Mouse (Mus musculus): ENCODE results near the gene Serpinb3d. TPM values are rescaled to one million over a fixed set of nuclear protein-coding genes. Genes with fewer than 3 reads are reported as not detected.
"Not testable (repeated sequence)": the region's sequence is repeated elsewhere in the genome, so short reads cannot be mapped to it uniquely, and the experiment has no call there.

The Serpinb3d gene
- polyA plus RNA-seq (2014; fragmentation: Nextera tagmentation; extraction: Ambion mirVana), result not detected in 2 replicates

DNA sequence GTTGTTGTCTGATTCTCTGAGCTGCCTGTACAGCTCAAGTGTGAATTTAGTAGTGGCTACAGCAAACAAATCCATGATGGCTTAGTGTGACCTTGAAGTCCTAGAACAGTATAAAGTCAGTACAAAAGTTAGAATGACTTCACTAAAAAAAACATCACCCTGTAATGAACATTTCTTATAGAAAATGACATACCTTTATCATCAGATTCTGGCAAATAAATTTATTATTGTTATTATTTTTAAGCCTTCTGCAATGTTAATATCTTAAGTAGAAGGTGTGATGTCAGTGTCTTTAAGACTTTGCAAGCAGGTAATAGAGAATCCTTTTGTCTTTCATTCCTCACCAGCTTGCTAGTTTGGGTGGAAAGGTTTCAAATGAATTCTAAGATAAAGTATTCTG lies at the start of gene Serpinb3d:
Gene Serpinb3d (minus strand): TSS at position 101 of the 400 bp plus-strand sequence.
- H3K9me3 ChIP-seq (ENCODE audit: control insufficient read depth, low read length), result no peaks in the 10 kb centered on the region
- H3K9ac ChIP-seq (replicated peaks; ENCODE audit: low read length), result no peak within 1 kb of the TSS
- H3K4me3 ChIP-seq (replicated peaks; ENCODE audit: low read depth, low read length), result no peak within 1 kb of the TSS
- no peak for ATAC-seq (ENCODE audit: low FRiP score, low TSS enrichment)
- no peaks in the 10 kb centered on the region for H3K27me3 ChIP-seq (ENCODE audit: control insufficient read depth, insufficient read depth, low read length)
- no peak within 1 kb of the TSS for H3K4me2 ChIP-seq (ENCODE audit: low read length)
- no peaks in the 10 kb centered on the region for H3K4me1 ChIP-seq (ENCODE audit: control insufficient read depth, insufficient read depth, low read length)
- no peaks in the 10 kb centered on the region for H3K36me3 ChIP-seq (ENCODE audit: control insufficient read depth, insufficient read depth, low read length)
- H3K27ac ChIP-seq (replicated peaks; ENCODE audit: low read depth, low read length), result no peak within 1 kb of the TSS
- DNase-seq, result no peak

DNA sequence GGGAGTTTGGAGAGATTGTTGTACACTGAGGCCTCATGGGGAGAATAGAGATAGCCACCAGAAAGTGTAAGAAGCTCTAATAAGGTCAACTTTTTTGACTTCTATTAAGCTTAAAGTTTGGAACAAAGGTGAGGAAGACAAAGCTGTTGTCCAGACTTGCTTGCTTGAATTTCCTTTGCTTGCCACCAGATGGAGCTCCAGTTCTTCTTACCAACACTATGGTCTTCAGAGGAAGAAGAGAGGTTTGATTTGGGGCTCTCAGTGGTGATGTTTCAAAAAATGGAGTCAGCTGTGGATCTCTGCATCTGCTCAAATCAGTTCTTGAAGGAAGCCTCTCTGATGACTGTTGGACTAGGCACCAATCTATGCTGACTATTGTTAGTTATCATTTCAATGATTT lies 44.1 kb upstream of the Serpinb3d start:
- not testable (repeated sequence) for DNase-seq; ATAC-seq (ENCODE audit: low FRiP score, low TSS enrichment); H3K9ac ChIP-seq (replicated peaks; ENCODE audit: low read length); H3K4me3 ChIP-seq (replicated peaks; ENCODE audit: low read depth, low read length); H3K27ac ChIP-seq (replicated peaks; ENCODE audit: low read depth, low read length); H3K36me3 ChIP-seq (ENCODE audit: control insufficient read depth, insufficient read depth, low read length); H3K4me2 ChIP-seq (ENCODE audit: low read length); H3K27me3 ChIP-seq (ENCODE audit: control insufficient read depth, insufficient read depth, low read length); H3K9me3 ChIP-seq (ENCODE audit: control insufficient read depth, low read length); H3K4me1 ChIP-seq (ENCODE audit: control insufficient read depth, insufficient read depth, low read length)

DNA sequence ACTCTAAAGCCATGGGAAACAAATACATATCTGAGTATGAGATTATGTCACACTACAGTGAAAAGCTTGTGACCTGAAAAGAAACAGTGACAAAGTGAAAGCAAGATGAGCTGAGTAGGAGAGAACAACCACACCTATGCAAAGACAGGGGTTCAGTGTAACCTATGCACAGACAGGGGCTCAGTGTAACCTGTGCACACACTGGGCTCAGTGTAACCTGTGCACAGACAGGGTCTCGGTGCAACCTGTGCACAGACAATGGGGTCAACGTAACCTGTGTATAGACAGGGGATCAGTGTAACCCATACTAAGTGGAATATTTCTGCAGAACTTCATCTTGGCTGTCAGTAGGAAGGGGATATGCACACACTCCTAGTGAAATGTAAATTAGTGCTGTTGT lies 15.1 kb upstream of the Serpinb3d start:
- Histone ChIP-seq H3K4me3 (replicated peaks; ENCODE audit: low read depth, low read length) (no peak overlapping the region), H3K9ac (replicated peaks; ENCODE audit: low read length) (no peak overlapping the region), H3K4me2 (ENCODE audit: low read length) (no peak overlapping the region), H3K27ac (replicated peaks; ENCODE audit: low read depth, low read length) (no peak overlapping the region), H3K4me1 (ENCODE audit: control insufficient read depth, insufficient read depth, low read length) (no peaks in the 10 kb centered on the region), H3K27me3 (ENCODE audit: control insufficient read depth, insufficient read depth, low read length) (no peaks in the 10 kb centered on the region), H3K9me3 (ENCODE audit: control insufficient read depth, low read length) (no peaks in the 10 kb centered on the region), H3K36me3 (ENCODE audit: control insufficient read depth, insufficient read depth, low read length) (no peaks in the 10 kb centered on the region)
- WGBS, result 91% methylated on average over 2 of the region's 2 CpGs
- DNase-seq (no peak), ATAC-seq (ENCODE audit: low FRiP score, low TSS enrichment) (peak; percentile 53; the same call in 1 of the 2 replicates)

- Histone ChIP-seq H3K4me2 (ENCODE audit: low read length) (no peak within 1 kb of the TSS), H3K4me3 (replicated peaks; ENCODE audit: low read depth, low read length) (no peak within 1 kb of the TSS), H3K27me3 (ENCODE audit: control insufficient read depth, insufficient read depth, low read length) (no peaks in the 10 kb centered on the region), H3K9ac (replicated peaks; ENCODE audit: low read length) (no peak within 1 kb of the TSS), H3K4me1 (ENCODE audit: control insufficient read depth, insufficient read depth, low read length) (no peaks in the 10 kb centered on the region), H3K9me3 (ENCODE audit: control insufficient read depth, low read length) (no peaks in the 10 kb centered on the region), H3K36me3 (ENCODE audit: control insufficient read depth, insufficient read depth, low read length) (no peaks in the 10 kb centered on the region), H3K27ac (replicated peaks; ENCODE audit: low read depth, low read length) (no peak within 1 kb of the TSS)
- ATAC-seq (ENCODE audit: low FRiP score, low TSS enrichment), result no peak
- DNase-seq, result no peak
- WGBS, result 82% methylated on average over 1 of the region's 1 CpGs
Measured at GRCm38 (mm10) chr1:107052203-107052602, 31.1 kb downstream of the Serpinb3d start, which contains the start of gene Serpinb3a. Serpinb3a (minus strand) TSS chr1:107052303.

- H3K27me3 ChIP-seq (ENCODE audit: control insufficient read depth, insufficient read depth, low read length); DNase-seq; H3K4me1 ChIP-seq (ENCODE audit: control insufficient read depth, insufficient read depth, low read length); H3K27ac ChIP-seq (replicated peaks; ENCODE audit: low read depth, low read length); H3K9ac ChIP-seq (replicated peaks; ENCODE audit: low read length); H3K4me3 ChIP-seq (replicated peaks; ENCODE audit: low read depth, low read length); H3K36me3 ChIP-seq (ENCODE audit: control insufficient read depth, insufficient read depth, low read length); H3K4me2 ChIP-seq (ENCODE audit: low read length); H3K9me3 ChIP-seq (ENCODE audit: control insufficient read depth, low read length); ATAC-seq (ENCODE audit: low FRiP score, low TSS enrichment): not testable (repeated sequence)
- 89% methylated on average over 3 of the region's 3 CpGs for WGBS
Measured at GRCm38 (mm10) chr1:107034236-107034635, 49.1 kb downstream of the Serpinb3d start.

Other genes starting within 250 kb of the Serpinb3d start
- not detected in 2 replicates for gene Serpinb5, start 222.3 kb downstream of the Serpinb3d start, polyA plus RNA-seq (2014; fragmentation: Nextera tagmentation; extraction: Ambion mirVana)
- not detected in 2 replicates for gene Serpinb12, start 149.1 kb downstream of the Serpinb3d start, polyA plus RNA-seq (2014; fragmentation: Nextera tagmentation; extraction: Ambion mirVana)
- not detected in 2 replicates for gene Serpinb13, start 102.5 kb downstream of the Serpinb3d start, polyA plus RNA-seq (2014; fragmentation: Nextera tagmentation; extraction: Ambion mirVana)
- not detected in 2 replicates for gene Serpinb3a, start 31.2 kb downstream of the Serpinb3d start, polyA plus RNA-seq (2014; fragmentation: Nextera tagmentation; extraction: Ambion mirVana)
- gene Serpinb3b, start 194.9 kb upstream of the Serpinb3d start, polyA plus RNA-seq (2014; fragmentation: Nextera tagmentation; extraction: Ambion mirVana), result not detected in 2 replicates
- not detected in 2 replicates for gene Serpinb3c, start 194.9 kb upstream of the Serpinb3d start, polyA plus RNA-seq (2014; fragmentation: Nextera tagmentation; extraction: Ambion mirVana)

All from midbrain, embryonic 14.5 days (tissue).